Mouse (Mus musculus): ENCODE results near the gene AC109138.7.

DNA sequence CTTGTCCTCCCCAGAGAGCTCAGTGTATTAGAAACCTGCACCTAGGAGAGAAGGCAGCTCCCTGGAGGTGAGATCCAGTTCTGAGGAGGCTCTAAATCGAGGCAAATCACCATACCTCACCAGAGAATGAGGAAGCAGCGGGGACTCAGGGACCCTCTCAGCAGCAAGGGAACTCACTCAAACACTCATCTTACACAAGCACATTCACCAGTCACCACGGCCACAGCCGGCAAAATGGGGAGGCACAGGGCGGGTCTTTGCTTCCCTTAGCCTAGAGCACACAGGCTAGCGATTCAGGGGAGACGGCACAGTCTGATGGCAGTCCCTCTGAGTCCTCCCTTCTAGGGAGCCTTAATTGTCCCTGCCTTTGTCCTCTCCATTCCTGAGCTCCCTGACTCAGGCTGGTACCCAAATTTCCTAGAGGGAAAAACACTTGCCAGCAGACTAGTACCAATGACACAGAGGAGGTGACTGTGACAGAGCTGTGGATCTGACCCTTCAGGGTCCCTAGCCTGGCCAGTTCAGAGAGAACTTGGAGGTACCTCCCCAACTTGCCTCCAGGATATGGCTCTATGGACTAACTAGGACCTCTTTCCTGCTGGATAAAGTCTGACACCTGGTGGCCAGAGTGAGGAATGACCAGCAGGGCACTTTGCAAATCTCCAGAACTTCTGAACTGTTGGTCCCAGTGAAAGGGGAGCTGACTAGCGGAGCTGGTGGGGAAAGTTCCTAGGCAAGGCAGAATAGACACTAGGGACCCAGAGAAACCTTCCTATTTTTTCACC, 13.9 kb downstream of the AC109138.7 start:
- no peak for TF ChIP-seq POLR2A (IDR thresholded peaks at IDR 0.05; ENCODE audit: extremely low read depth, insufficient read depth, low read length)
- TF ChIP-seq CTCF (IDR thresholded peaks at IDR 0.05; ENCODE audit: extremely low read depth, insufficient read depth, low read length): peak; percentile 94

Measured in cortical plate, adult 2 months (tissue).